Comparison of ENCODE assay signal across 27 mouse cellular contexts in genomic region chr9:75102131-75102530, GRCm38 (mm10).
"Had no signal": no experiment of that assay in that cellular context is flagged by ENCODE, and none has a peak within 500 bp of the region (broad histone marks: within the 10 kb centered on the region; RNA-seq: fewer than 3 reads in every experiment).

No protein-coding gene starts in this region.

- H3K36me3 ChIP-seq: limb, embryonic 10.5 days; limb, embryonic 12.5 days; limb, embryonic 13.5 days; limb, embryonic 15.5 days; liver, embryonic 12.5 days; liver, embryonic 13.5 days; liver, embryonic 15.5 days; lung, embryonic 15.5 days; midbrain, embryonic 12.5 days; midbrain, embryonic 13.5 days; midbrain, embryonic 15.5 days; neural tube, embryonic 12.5 days had no signal

- H3K4me1 ChIP-seq: limb, embryonic 10.5 days; limb, embryonic 12.5 days; limb, embryonic 13.5 days; limb, embryonic 15.5 days; liver, embryonic 12.5 days; liver, embryonic 13.5 days; liver, embryonic 15.5 days; lung, embryonic 15.5 days; neural tube, embryonic 12.5 days had no signal

- H3K27me3 ChIP-seq: limb, embryonic 12.5 days; limb, embryonic 13.5 days; limb, embryonic 15.5 days; liver, embryonic 12.5 days; liver, embryonic 13.5 days; liver, embryonic 15.5 days; lung, embryonic 15.5 days; megakaryocyte, embryonic 14.5 days; midbrain, embryonic 12.5 days; midbrain, embryonic 13.5 days; midbrain, embryonic 15.5 days; neural tube, embryonic 12.5 days had no signal

- DNase-seq: left cerebral cortex, postnatal 4 days; liver; liver, embryonic 13.5 days; liver, postnatal 0 days; lung, adult 18-20 months; lung, adult 2 months; lung, embryonic 14.5 days; lung, postnatal 10 days; lung, postnatal 14 days; lung, postnatal 36 days; lung, postnatal 4 days; midbrain, embryonic 14.5 days had no signal

- H3K27ac ChIP-seq: limb, embryonic 10.5 days; limb, embryonic 12.5 days; limb, embryonic 13.5 days; limb, embryonic 15.5 days; liver, embryonic 12.5 days; liver, embryonic 13.5 days; liver, embryonic 14.5 days; liver, embryonic 15.5 days; lung, embryonic 15.5 days; midbrain, embryonic 10.5 days; midbrain, embryonic 12.5 days; midbrain, embryonic 13.5 days; midbrain, embryonic 15.5 days; neural tube, embryonic 12.5 days had no signal

- H3K9ac ChIP-seq: limb, embryonic 12.5 days; limb, embryonic 13.5 days; limb, embryonic 15.5 days; liver, embryonic 12.5 days; liver, embryonic 13.5 days; liver, embryonic 14.5 days; liver, embryonic 15.5 days; liver, postnatal 0 days; lung, embryonic 14.5 days; lung, embryonic 15.5 days; midbrain, embryonic 12.5 days; midbrain, embryonic 13.5 days; midbrain, embryonic 15.5 days; neural tube, embryonic 12.5 days had no signal

- H3K4me3 ChIP-seq: limb, embryonic 10.5 days; limb, embryonic 12.5 days; limb, embryonic 13.5 days; limb, embryonic 15.5 days; liver, embryonic 12.5 days; liver, embryonic 13.5 days; liver, embryonic 15.5 days; lung, embryonic 15.5 days; megakaryocyte, embryonic 14.5 days; midbrain, embryonic 10.5 days; midbrain, embryonic 12.5 days; midbrain, embryonic 13.5 days; midbrain, embryonic 15.5 days; myocyte; neural tube, embryonic 12.5 days had no signal

- H3K9me3 ChIP-seq: limb, embryonic 10.5 days; limb, embryonic 12.5 days; limb, embryonic 13.5 days; limb, embryonic 15.5 days; liver, embryonic 12.5 days; liver, embryonic 13.5 days; liver, embryonic 15.5 days; lung, embryonic 15.5 days; megakaryocyte, embryonic 14.5 days; midbrain, embryonic 10.5 days; midbrain, embryonic 12.5 days; midbrain, embryonic 13.5 days; midbrain, embryonic 15.5 days; neural tube, embryonic 12.5 days had no signal
